Mouse (Mus musculus) frontal cortex, postnatal 10 days (tissue): ENCODE data around the gene Hoxa6.

Source experiments
- DNase-seq, 2 experiments: peaks; one replicate each; pipeline ENCODE4 v3.0.0; 2022; ENCODE audit warnings: low spot score in 2 of 2, mixed read lengths in 1 of 2

Gene Hoxa6

GRCm38 (mm10) chr6:52215771-52216535, 7.4 kb upstream of the Hoxa6 start:
- no peak for DNase-seq

- no peak for DNase-seq
Measured at GRCm38 (mm10) chr6:52215070-52215469, 6.5 kb upstream of the Hoxa6 start.

GRCm38 (mm10) chr6:52214271-52214670, 5.7 kb upstream of the Hoxa6 start:
- no peak for DNase-seq

- no peak for DNase-seq
Measured at GRCm38 (mm10) chr6:52213119-52213986, 4.8 kb upstream of the Hoxa6 start, which contains the start of the genes Hoxa3 and Gm28308. Gene Hoxa3, minus strand, starts transcription at chr6:52213336. Gene Gm28308, minus strand, starts transcription at chr6:52213339.

DNA sequence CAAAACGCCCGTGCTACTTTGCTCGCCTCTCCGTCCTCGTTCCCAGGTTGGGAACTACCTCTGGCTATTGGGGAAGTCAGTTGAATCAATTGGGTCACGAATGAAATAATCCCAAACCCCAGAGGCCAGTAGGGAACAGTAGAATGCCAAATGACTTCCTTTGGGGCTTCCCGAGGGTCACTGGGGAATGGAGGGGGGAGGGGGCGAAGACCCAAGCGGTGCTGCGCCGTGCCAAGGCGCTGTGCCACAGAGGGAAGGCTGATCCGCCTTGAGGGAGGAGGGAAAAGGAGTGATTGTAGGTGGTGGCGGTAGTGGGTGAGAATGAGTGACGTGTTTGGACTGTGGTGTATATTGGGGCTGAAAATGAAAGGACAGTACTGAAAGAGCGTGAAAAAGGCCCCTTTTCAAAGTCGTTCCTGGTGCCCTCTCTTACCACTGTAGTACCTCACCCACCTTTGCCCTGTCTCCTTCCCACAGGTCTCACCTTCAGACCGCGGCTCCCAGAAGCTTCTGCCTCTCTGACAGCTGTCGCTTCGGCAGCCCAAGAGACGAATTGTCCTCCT, 4.1 kb upstream of the Hoxa6 start:
- DNase-seq, result no peak

- no peak for DNase-seq
Measured at GRCm38 (mm10) chr6:52211961-52212360, 3.4 kb upstream of the Hoxa6 start.

DNA sequence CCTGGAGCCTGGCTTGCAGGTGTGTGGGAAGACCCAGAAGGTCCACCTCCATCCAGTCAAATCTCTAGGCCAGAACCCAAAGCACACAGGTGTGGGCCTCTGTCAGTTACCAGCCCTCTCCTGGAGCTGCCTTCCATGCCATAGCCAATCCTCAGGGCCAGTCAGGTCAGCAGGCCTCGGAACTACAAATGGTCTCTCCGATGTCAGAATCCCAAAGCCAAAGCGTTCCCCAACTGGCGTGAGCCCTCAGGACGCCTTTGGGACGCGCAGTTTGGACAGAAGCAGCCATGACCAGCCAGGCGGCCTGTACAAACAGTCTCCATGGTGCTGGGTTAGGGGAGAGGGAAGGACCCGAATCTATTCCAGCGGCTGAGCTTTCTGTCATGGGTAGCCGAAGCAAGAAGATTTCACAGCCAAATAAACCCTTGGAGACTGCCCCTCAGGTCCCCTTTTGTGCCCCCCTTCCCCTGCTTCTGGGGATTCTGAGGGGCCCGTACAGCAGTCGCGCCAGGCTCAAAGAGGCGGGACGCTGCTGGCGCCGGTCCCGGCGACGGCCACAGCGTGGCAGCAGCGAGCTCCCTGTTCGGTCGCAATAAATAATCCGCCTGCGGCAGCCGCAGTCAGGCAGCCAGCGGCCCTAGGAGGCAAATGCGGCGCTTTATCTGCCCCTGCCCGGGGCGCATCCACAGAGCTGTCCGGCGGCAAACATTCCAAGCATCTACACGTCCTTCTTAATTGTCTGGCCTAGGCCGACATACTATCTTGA, 2.8 kb upstream of the Hoxa6 start:
- peak in 1 of 2 experiments; percentile 47 for DNase-seq

- DNase-seq, result no peak
Measured at GRCm38 (mm10) chr6:52209685-52210046, 1.1 kb upstream of the Hoxa6 start.

DNA sequence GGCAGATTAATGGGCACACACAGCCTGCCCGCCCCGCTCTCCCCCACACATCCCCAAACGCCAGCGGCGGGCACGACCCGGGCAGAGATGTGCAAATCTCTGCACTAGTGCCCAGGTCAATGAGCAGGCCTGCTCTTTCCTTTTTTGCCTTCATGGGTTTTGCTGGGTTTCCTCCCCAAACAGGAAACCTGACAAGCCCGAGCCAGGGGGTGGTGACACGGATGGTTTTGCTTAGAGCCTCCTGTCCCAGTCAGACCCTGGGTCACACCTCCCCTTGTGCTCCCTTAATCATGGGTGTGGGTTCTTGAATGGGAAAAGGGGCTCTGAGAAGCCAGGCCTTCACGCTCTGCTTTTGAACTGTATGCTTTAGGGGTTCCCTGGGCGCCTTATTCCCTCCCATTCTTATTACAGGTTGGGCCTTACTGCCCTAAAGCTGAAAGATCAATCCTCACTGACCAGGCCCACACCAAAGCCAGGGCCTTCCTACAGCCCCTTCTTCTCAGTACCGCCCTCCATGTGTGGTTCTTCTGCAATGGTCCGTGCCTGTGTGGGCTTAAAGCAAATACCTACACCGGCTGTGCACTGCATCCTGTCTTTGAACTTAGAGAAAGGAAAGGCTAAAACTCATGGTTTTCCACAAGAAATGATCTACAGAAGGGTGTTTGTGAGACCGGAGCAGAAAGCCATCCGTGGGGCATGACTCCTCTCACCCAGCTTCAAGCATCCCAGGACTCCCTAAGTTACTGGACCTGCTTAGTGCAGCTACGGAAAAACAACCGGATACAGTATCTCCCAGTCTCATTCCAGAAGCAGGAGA, 554 bp upstream of the Hoxa6 start:
- DNase-seq, result no peak

- no peak for DNase-seq
Measured at GRCm38 (mm10) chr6:52207684-52207976, 892 bp downstream of the Hoxa6 start.

DNA sequence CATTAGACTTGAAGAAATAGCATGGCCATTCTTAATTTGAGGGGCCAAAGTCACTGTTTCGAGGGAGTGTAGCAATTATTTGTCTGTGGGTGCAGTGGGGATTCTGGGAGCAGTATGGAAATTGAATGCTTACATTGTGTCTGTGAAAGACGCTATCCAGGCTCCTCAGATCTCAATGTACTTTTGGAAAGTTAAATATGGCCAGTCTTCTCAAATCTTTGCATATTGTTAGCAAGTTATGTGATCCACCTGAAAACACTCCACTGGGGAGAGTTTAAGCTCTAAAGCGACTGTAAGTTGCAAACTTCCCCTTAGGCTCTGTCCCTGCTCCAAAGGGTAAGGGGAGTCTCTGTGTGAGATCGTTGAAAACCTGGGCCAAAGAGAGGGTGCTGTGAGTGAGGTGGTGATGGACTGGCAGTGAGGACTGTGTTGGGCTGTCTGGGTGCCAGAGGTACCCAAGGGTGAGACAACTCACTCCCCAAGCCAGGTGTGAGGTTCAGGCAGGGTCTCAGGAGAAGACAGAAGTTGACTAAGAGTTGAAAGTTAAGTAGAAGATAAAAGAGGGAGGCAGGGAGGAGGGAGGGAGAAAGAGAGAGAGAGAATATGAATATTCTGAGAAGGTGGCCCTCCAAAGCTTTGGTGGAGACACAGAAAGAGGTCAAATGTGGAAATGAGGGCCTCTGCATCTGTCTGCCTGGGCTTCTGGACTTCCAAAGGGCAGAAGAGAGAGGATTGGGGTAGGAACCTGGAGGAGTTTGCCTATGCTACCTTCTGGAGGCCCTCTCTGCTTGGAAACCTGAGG, 1.4 kb downstream of the Hoxa6 start:
- DNase-seq, result no peak

- no peak for DNase-seq
Measured at GRCm38 (mm10) chr6:52205638-52206621, 2.6 kb downstream of the Hoxa6 start.

DNA sequence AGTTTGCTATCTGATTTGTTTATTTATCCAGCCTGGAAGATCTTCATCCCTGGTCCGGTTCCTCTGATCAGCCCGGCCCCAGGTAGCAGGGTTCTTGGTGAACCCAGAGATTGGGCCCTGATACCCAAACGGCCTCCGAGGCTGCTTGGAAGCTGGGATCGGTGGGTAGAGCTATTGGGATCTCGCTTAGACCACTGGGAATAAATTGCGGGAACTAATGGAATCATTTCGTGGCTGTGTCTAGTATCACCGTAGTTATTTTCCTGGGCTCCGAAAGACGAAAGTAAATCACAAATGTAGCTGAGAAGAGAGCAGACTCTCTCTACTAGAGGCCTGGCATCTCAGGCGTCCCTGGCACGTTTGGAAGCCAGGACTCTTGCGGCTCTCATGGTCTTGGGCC, 3.3 kb downstream of the Hoxa6 start:
- DNase-seq, result no peak

DNA sequence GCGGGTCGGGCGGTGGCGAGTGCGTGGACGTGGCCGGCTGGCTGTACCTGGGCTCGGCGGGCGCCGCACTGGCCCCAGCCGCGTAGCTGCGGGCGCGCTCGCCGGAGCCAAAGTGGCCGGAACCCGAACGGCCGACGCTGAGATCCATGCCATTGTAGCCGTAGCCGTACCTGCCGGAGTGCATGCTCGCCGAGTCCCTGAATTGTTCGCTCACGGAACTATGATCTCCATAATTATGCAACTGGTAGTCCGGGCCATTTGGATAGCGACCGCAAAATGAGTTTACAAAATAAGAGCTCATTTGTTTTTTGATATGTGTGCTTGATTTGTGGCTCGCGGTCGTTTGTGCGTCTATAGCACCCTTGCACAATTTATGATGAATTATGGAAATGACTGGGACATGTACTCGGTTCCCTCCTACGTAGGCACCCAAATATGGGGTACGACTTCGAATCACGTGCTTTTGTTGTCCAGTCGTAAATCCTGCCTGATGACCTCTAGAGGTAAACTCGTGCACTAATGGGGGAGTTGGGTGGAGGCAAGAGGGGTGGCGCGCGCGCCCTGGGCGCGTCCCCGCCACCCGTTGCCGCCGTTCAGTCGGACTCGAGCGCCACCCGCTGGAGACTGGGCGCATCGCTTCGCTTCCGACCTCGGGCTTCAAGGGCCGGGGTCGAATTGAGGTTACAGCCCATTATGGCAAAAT, 4.3 kb downstream of the Hoxa6 start, which contains the start of gene Hoxa5:
TSS of gene Hoxa5 (minus strand) at position 538 of the 703 bp plus-strand sequence.
- no peak for DNase-seq

- no peak for DNase-seq
Measured at GRCm38 (mm10) chr6:52203371-52204049, 5.0 kb downstream of the Hoxa6 start.

DNA sequence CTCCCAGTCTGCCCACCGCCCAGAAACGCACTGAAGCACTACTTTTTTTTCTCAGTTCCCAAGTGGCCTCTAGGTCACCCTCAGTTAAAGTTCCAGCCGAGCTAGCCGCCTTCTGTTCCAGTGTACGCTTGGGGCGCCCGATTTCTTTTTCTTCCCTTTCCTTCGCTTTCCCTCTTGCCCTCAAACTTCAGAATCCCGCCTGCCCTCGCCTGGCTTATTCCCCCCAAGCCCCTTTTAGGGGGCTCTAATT, 5.5 kb downstream of the Hoxa6 start:
- no peak for DNase-seq

DNA sequence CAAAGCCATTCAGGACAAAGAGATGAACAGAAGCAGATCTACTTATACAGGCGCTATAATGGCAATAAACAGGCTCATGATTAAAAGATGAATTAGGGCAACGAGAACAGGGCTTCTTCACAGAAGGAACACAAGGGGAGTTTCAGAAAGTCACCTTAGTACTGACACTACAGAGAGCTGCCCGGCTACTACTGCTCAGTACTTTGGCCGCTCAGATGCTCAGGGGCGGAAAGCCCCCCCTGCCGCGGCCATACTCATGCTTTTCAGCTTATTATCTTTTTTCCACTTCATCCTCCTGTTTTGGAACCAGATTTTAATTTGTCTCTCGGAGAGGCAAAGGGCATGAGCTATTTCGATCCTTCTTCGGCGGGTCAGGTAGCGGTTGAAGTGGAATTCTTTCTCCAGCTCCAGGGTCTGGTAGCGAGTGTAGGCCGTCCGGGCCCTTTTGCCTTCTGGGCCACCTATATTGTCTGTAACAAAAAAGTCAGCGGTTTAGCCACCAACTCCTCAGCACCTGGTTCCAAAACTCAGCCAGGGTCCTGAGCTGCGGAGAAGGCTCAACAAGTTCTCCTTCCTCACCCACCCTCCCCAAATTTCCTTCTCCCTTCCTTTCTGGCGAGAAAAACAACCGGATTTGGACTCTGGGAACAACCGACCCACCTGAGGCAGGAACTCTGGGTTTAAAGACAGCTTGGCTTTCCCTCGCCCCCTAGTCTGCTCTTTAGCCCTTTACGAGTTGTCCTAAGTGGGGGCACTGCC, 6.0 kb downstream of the Hoxa6 start:
- DNase-seq, result no peak
